ENCODE assay signal across 9 mouse cellular contexts in genomic region chr5:118373581-118373981, GRCm38 (mm10).
DNase-seq lines count a peak whose midpoint lies in the region; ATAC-seq and TF ChIP-seq lines count a peak whose summit lies in the region.
"Had no signal": no experiment of that assay in that cellular context is flagged by ENCODE, and none has a peak within 500 bp of the region (broad histone marks: within the 10 kb centered on the region; RNA-seq: fewer than 3 reads in every experiment).

No protein-coding gene starts in this region.

- no peak overlapping the region for H3K9ac ChIP-seq in hindbrain, embryonic 11.5 days (ENCODE audit: low read depth, low read length)

- ATAC-seq in hindbrain, embryonic 11.5 days (ENCODE audit: low FRiP score), result no peak

- no peak overlapping the region for H3K4me3 ChIP-seq in hindbrain, embryonic 11.5 days (ENCODE audit: low read depth, low read length)
- H3K4me3 ChIP-seq: left cerebral cortex, adult 2 months had no signal

- H3K27me3 ChIP-seq in hindbrain, embryonic 11.5 days (ENCODE audit: control insufficient read depth, insufficient read depth, low read length), result no peaks in the 10 kb centered on the region; the same call in 1 of the 2 replicates

- no peaks in the 10 kb centered on the region for H3K36me3 ChIP-seq in hindbrain, embryonic 11.5 days (ENCODE audit: control insufficient read depth, insufficient read depth, low read length)

- peak; percentile 61 for DNase-seq in embryo, embryonic 10 days (ENCODE audit: low spot score)
- DNase-seq in embryo, embryonic 9.5 days (ENCODE audit: extremely low spot score), result no peak
- peak; percentile 75 for DNase-seq in brain, embryonic 14.5 days (ENCODE audit: low read depth)
- peak; percentile 23 for DNase-seq in hindbrain, embryonic 11.5 days (ENCODE audit: low spot score)
- DNase-seq in left cerebral cortex, postnatal 25 days (ENCODE audit: low spot score in 2 of 2), result peak; percentile 40 to 65
- DNase-seq in retina, postnatal 7 days (ENCODE audit: low read depth, low spot score), result peak; percentile 58
- DNase-seq in spleen, adult 18-20 months, result no peak
- DNase-seq in thymus, postnatal 4 days, result no peak

- intact Hi-C loops in left cerebral cortex, postnatal 25 days (cut with DNase I), result no loop called here

- TF ChIP-seq CTCF in brain, embryonic 14.5 days (IDR thresholded peaks at IDR 0.05; ENCODE audit: borderline replicate concordance, extremely low read depth, insufficient read depth, insufficient read length), result no peak

- no peak overlapping the region for H3K27ac ChIP-seq in hindbrain, embryonic 11.5 days (ENCODE audit: low read depth, low read length)
- H3K27ac ChIP-seq: left cerebral cortex, adult 2 months had no signal

- 3% methylated on average over 13 of the region's 13 CpGs for WGBS in hindbrain, embryonic 11.5 days

- peaks cover 3% of the 10 kb centered on the region; the same call in 1 of the 2 replicates for H3K4me1 ChIP-seq in hindbrain, embryonic 11.5 days (replicated peaks; ENCODE audit: control insufficient read depth, insufficient read depth, low read length)

- H3K4me2 ChIP-seq in hindbrain, embryonic 11.5 days (replicated peaks; ENCODE audit: low read depth, low read length), result no peak overlapping the region; the same call in 1 of the 2 replicates

- no peak for TF ChIP-seq POLR2A in brain, embryonic 14.5 days (IDR thresholded peaks at IDR 0.05; ENCODE audit: borderline replicate concordance, extremely low read depth, insufficient read depth, insufficient read length, poor library complexity, severe bottlenecking)

- H3K9me3 ChIP-seq in hindbrain, embryonic 11.5 days (ENCODE audit: control insufficient read depth, low read length), result no peaks in the 10 kb centered on the region

Comparison
In these comparisons a context has a peak if more than half of its experiments do, and no peak if none do; other contexts are left out.
1. DNase-seq: peak in embryo, embryonic 10 days (single experiment), brain, embryonic 14.5 days (single experiment), hindbrain, embryonic 11.5 days (single experiment), left cerebral cortex, postnatal 25 days (2 of 2) and retina, postnatal 7 days (single experiment); none in embryo, embryonic 9.5 days (single experiment), spleen, adult 18-20 months (0 of 2) and thymus, postnatal 4 days (single experiment).